Mouse (Mus musculus) urinary bladder, adult 18-20 months (tissue): ENCODE measurements around the gene Pfkl.
"Not testable (repeated sequence)": the region's sequence is repeated elsewhere in the genome, so short reads cannot be mapped to it uniquely, and the experiment has no call there.

Source experiments
- DNase-seq, 2 experiments: peaks; one replicate each; pipeline ENCODE4 v3.0.0; 2022; ENCODE audit warnings: low spot score in 2 of 2, mixed read lengths in 2 of 2

The Pfkl gene

DNA sequence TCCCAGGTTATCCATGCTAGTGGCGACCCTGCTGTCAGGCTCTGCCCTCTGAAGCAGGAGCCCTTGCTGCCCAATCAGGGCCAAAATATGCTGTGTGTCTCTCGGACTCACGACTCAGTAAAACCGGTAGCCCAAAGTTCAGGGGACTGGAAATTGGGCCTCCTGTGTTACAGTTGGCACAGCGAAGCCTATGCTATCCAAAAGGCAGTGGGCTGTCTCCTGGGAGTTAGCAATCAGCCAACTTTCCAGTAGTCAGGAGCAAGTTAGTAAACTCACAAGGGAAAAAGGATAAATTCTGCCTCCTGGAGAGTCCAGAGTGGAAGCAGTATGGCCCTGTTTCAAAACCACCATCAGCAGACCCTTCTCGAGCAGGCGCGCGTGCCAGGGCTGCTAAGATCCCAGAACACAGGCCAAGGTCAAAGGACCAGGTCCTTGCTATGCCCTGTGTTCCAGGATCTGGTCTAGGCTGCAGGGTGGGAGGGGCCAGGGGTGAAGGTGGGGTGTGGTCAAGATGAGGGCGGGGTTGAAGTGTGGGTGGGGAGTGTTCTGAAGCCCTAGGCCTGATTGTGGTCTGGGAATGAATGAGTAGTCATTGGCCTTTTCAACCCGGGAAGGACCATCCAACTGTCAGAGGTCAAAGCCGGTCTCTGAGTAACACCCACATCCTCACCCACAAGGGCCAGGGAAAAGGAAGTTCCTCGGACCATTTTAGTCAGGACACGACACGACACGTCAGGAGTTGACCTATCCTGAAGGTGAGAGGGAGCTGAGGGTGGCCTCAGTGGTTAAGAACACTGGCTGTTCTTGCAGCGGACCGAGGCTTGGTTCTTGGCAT, 3.0 kb upstream of the Pfkl start:
- no peak for DNase-seq

DNA sequence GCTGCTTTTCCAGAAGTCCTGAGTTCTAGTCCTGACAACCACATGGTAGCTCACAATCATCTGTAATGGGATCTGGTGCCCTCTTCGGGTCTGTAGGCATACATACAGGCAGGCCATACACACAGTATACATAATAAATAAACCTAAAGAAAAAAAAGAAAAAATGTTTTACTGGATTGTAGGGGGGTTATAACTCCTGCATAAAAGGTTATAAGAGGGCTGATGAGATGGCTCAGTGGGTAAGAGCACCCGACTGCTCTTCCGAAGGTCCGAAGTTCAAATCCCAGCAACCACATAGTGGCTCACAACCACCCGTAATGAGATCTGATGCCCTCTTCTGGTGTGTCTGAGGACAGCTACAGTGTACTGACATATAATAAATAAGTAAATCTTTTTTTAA, 1.2 kb upstream of the Pfkl start:
- not testable (repeated sequence) for DNase-seq

- no peak for DNase-seq
Observed at GRCm38 (mm10) chr10:78010335-78010734, 452 bp upstream of the Pfkl start.

DNA sequence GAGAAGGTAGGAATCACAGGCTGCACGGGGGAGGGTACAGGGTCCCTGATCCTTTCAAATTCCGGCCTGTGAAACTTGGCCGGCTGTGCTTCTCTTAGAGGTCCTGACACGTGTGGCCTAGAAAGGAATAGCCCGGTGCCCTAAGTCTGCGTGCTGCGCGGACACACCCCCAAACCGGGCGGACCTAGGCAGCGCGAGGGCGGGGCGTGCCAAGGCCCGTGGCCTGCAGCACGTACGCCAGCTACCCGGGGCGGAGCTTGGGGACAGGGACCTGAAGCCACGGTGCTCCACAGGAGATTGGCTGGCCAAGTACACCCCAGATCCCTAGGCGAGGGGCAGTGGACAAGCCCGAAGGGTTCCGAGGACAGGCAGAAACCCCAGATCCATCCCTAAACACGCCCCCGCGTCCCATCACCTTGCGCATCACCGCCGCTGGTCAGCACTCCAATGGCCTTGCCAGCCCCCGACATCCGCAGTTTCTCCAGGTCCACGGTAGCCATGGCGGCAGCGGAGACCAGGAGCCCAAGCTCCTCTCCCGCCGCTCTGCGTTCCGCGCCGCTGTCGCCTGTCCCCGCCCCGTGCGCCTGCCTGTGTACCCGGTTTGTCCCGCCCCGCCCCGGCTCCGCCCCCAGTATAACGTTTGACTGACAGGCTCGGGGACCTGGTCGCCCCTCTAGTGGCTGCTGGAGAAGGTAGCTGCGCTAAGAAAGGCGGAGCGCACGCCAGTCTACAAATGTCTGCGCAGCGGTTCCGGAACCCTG, 519 bp downstream of the Pfkl start:
- DNase-seq: peak; percentile 91 to 92

DNA sequence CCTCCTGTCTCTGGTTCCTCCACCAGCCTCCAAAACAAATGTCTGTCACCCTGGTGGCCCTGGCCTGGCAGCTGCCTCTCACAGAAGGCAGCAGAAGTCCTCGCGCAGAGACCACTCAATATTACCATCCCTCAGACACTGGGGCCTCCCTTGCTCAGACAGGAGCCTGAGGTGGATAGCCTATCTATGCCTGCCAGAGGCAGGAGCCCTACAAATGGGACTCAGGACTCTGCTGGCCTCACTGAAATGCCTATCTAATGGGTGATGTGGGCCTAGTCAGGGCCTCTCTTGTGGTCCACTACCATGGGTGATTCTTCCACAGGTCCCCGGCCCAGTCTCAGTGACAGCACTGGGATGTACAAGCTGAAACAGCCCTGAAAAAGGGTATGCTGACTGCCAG, 1.7 kb downstream of the Pfkl start:
- DNase-seq: no peak

GRCm38 (mm10) chr10:78007203-78007602, 2.7 kb downstream of the Pfkl start:
- DNase-seq: no peak

DNA sequence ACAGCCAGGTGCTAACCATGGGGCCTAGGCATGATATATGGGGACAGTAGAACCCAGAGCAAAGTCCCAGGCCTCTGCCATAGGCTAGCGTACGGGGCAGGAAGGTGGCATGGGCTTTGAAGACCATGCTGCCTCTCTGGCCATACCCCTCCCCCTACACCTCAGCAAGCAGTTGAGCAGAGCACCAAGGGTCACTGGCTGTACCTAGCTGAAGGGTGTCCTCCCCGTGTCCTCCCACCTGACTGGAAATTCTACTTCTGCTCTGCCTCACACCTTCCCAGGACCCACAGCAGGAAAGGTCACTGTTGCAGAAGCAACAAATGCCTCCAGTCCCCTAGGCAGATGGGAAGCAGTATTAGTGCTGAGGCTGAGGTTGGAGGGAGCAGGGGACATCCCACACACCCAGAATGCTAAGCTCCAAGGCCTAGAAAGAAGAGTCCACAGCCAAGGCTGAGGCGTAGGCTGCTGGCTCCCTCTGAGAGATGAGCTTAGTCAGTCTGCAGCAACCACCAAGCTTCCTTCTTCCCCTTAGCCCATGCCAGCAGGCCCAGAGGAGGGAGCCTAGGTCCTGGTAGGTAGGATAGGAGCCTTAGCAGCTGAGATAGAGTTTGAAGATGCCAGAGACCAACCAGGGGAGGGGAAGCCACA, 4.0 kb downstream of the Pfkl start:
- no peak for DNase-seq

DNA sequence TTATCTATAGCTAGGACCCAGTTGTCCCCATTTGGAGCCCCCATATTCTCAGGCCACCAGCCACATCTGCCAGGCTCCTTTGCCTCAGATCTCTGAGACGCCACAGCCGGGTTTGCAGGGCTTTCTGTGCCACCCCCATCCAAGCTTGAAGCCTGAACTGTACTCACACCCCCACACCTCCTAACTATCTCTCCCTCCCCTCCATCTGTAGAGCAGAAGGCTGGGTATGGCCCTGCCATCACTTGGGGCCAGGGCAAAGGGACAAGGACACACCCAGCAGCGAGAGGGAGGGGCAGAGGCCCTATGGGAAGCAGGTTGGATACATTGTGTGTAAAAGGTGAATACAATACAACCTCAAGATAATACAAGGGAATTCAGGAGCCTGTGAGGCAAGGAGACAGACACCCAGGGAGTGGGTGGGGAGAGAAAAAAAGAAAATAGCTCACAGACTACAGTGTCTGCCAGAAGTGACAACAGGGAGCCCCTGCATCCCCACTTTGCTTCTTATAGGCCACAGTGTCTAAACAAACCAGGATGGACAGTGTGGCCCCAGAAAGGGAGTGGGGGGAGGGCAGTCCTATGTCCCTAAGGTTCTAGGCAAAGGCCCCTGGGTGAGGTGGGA, 5.3 kb downstream of the Pfkl start:
- DNase-seq: no peak

DNA sequence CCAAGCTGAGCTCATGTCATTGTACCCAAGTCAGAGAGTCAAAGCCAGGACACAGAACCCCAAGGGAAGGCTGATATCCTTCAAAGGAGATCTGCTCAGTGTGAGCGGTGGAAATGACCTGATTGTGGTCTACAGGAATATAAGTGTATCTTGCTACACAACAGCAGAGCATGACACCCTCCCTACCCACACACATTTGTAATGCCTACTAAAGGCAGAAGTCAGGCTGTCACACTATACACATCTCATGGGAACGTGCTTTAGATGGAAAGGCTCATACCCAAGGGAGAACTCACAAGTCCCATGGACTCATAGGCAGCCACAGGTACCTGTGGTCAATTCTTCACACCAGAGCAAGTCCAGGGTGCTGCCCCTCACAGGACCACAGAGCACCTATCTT, 7.6 kb downstream of the Pfkl start:
- no peak for DNase-seq

DNA sequence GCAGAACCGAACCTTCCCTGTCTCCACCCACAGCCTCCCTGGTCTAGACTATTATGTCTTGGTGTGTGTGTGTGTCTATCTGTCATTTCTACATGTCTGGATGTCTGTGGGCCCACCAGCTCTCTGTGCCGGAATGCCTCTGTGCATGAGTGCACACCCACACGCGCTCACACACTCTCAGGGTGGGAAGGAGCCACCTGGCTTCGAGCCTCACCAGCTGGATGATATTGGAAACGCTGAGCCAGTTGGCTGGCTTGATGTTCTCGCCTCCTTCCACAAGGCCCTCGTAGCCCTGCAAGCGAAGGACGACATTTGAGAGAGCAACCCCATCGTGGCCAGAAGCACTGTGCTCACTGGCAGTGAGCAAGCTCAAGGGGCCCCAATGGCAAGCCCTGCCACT, 8.1 kb downstream of the Pfkl start:
- DNase-seq: no peak

- DNase-seq: no peak
Observed at GRCm38 (mm10) chr10:78000200-78000599, 9.7 kb downstream of the Pfkl start.

DNA sequence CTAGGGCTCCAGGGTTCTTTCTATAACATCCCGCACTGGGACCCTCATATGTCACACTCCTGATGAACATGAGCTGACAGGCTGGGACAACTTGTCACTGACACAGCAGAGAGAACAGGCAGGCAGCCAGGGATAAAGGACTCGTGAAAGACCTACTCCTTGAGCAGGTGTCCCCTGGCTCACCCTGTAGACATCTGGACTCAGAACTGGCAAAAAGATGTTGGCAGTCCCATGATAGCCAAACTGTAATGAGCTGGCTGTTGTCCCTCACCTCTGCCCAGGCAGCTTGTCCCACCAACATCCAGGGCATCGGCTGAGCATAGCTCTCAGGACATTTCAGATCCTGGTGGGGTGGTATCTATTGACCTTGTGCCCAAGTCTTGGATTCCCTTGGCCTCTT, 14.2 kb downstream of the Pfkl start:
- no peak for DNase-seq

GRCm38 (mm10) chr10:77985775-77986174, 24.1 kb downstream of the Pfkl start:
- no peak for DNase-seq

- DNase-seq: peak; percentile 43 to 48
Observed at GRCm38 (mm10) chr10:77984660-77985059, 25.2 kb downstream of the Pfkl start.

DNA sequence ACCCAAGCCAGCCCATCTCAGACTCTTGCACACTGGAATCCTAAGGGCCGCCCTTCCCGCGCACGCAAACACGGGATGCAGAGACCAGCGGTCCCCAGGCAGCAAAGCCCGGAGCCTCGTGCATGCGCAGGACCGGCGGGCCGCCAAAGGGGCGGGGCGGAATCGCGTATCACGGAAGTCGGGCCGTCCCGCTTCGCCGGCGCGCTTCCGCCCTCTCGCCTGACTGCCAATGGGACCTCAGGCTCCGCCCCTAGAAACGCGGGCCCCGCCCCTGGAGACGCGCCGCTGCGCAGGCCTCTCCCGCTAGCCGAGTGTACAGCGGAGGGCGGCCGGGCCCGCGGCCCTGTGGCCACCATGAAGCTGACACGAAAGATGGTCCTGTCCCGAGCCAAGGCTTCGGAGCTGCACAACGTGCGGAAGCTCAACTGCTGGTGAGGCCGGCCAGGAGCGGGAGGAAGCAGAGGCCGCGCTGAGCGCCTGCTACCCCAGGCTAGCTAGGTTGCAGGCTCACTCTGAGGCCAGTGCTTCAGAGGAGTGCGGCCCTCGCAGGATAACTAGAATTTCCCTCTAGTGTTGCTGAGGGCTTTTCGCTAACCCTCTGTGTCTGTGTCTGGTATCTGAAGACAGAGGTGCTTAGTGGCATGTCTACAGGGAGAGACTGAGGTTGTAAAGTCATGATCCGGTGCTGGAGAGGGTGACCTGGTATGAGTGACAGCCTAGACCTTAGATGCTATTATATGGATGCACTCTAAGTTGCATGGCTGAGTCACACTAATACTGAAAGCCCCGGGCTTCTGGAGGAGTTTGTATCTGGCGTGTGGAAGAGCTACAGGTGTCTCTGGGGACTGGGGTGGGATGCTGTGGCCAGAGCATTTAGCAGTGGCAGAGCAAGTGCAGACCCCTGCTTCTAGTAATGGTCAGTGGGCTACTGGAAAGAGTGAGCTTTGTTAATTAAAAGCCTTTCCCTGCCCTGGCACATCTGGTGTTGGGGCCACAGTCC, 31.2 kb downstream of the Pfkl start, which contains the start of gene 1810043G02Rik:
Gene 1810043G02Rik (plus strand): TSS at position 174 of the 1,000 bp plus-strand sequence.
- peak; percentile 99 to 100 for DNase-seq

- no peak for DNase-seq
Observed at GRCm38 (mm10) chr10:77976458-77977150, 33.3 kb downstream of the Pfkl start.

DNA sequence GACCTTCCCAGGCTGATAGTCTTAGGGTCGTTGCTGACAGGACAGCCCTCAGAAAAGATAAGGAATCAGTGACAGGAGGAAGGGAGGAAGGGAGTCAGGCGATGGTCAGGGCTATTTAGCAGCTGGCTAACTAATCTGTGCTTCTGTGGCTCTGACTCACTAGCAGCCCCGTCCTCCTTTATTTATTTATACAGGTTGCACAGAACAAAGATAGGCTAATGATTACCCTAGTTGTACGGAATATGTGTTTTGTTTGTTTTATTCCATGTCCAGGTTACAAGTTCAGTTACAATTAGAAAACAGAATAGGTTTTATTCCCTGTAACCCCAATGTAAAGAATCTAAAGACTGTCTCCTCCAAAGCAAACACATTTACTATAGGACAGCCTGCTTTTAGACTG, 34.2 kb downstream of the Pfkl start:
- DNase-seq: no peak

GRCm38 (mm10) chr10:77974811-77975210, 35.1 kb downstream of the Pfkl start:
- no peak for DNase-seq

GRCm38 (mm10) chr10:77974323-77974722, 35.6 kb downstream of the Pfkl start:
- no peak for DNase-seq
